Mouse (Mus musculus): Measurements from ENCODE around the gene Ndufs2.

DNA sequence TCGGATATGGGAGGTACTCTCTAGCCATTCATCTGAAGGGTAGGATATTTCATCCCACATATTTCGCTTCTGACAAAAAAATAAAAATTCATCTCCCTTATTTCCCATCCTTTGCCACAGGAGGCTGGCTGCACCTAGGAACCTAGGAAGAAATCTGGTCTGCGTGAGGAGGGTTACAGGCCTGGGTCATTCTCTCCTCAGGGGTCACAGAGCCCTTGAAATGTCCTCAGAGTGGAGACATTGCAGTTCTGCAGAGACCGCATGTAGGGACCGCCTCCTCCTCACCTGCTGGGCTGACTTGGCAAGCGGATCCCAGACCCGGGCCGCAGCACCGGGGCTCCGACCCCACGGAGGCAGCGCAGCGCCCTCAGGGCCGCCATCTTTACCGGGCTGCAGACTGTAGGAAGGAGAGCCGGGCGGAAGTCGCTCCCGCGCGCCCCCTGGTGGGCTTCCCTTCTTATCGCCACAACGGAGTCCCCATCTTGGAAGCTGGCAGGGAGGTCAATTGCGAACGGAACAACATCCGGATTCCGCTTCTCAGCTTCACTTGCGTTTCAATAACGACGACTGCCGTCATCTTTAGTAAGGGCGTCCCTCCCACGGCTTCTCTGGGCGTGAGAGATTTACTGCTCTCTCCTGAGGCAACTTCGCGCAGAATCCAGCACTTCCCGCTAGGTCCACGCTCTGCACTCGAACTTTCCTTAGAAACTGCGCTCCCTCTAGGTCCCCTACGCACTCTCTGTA lies 4.3 kb downstream of the Ndufs2 start:
- TF ChIP-seq POLR2A (IDR thresholded peaks at IDR 0.05; ENCODE audit: control insufficient read depth, low read depth, low read length) (peak; percentile 84), CTCF (IDR thresholded peaks at IDR 0.05; ENCODE audit: control insufficient read depth, insufficient read depth, insufficient replicate concordance, low read depth, low read length) (peak; percentile 74; the same call in 1 of the 2 replicates)
